Mouse (Mus musculus): ENCODE data around the gene Ank. TPM values are rescaled to one million over a fixed set of nuclear protein-coding genes. Genes with fewer than 3 reads are reported as not detected.

The Ank gene
- polyA plus RNA-seq, 1 experiment = 21.5 TPM

- H3K4me1 ChIP-seq (replicated peaks; ENCODE audit: control insufficient read depth, insufficient read depth, low read length) = 0 out of 2 replicates have a peak, but pooled peaks cover 2% of the 10 kb centered on the region
- H3K27me3 ChIP-seq (ENCODE audit: control insufficient read depth, insufficient read depth, low read length) = no peaks in the 10 kb centered on the region
- TF ChIP-seq POLR2A (IDR thresholded peaks at IDR 0.05; ENCODE audit: control insufficient read depth, extremely low read depth, insufficient read depth, low read length, poor library complexity) (no peak), CTCF (IDR thresholded peaks at IDR 0.05; ENCODE audit: borderline replicate concordance, control insufficient read depth, extremely low read depth, insufficient read depth, low read length, poor library complexity) (no peak)
- H3K27ac ChIP-seq (ENCODE audit: control insufficient read depth, insufficient read depth, low read length) = no peak overlapping the region
- no peak for DNase-seq
- WGBS = 94% methylated on average over 4 of the region's 4 CpGs
- H3K4me3 ChIP-seq (ENCODE audit: control insufficient read depth, insufficient read depth, low read length) = no peak overlapping the region
- no peaks in the 10 kb centered on the region for H3K36me3 ChIP-seq (ENCODE audit: control insufficient read depth, insufficient read depth, low read length)
Measured at GRCm38 (mm10) chr15:27570385-27570784, 103.9 kb downstream of the Ank start.

GRCm38 (mm10) chr15:27571179-27571578 is 104.7 kb downstream of the Ank start:
- Histone ChIP-seq H3K27me3 (ENCODE audit: control insufficient read depth, insufficient read depth, low read length) (no peaks in the 10 kb centered on the region), H3K36me3 (ENCODE audit: control insufficient read depth, insufficient read depth, low read length) (no peaks in the 10 kb centered on the region), H3K4me3 (ENCODE audit: control insufficient read depth, insufficient read depth, low read length) (no peak overlapping the region), H3K27ac (ENCODE audit: control insufficient read depth, insufficient read depth, low read length) (no peak overlapping the region), H3K4me1 (replicated peaks; ENCODE audit: control insufficient read depth, insufficient read depth, low read length) (0 out of 2 replicates have a peak, but pooled peaks cover 2% of the 10 kb centered on the region)
- WGBS = 95% methylated on average over 8 of the region's 8 CpGs
- DNase-seq = no peak
- TF ChIP-seq CTCF (IDR thresholded peaks at IDR 0.05; ENCODE audit: borderline replicate concordance, control insufficient read depth, extremely low read depth, insufficient read depth, low read length, poor library complexity) = no peak
- TF ChIP-seq POLR2A (IDR thresholded peaks at IDR 0.05; ENCODE audit: control insufficient read depth, extremely low read depth, insufficient read depth, low read length, poor library complexity) = no peak

GRCm38 (mm10) chr15:27574992-27575781 is 108.7 kb downstream of the Ank start:
- no peak for DNase-seq

GRCm38 (mm10) chr15:27575932-27576331 is 109.5 kb downstream of the Ank start:
- H3K4me3 ChIP-seq (ENCODE audit: control insufficient read depth, insufficient read depth, low read length) = no peak overlapping the region
- H3K27ac ChIP-seq (ENCODE audit: control insufficient read depth, insufficient read depth, low read length) = no peak overlapping the region
- H3K36me3 ChIP-seq (ENCODE audit: control insufficient read depth, insufficient read depth, low read length) = no peaks in the 10 kb centered on the region
- no peaks in the 10 kb centered on the region for H3K27me3 ChIP-seq (ENCODE audit: control insufficient read depth, insufficient read depth, low read length)
- no peak for TF ChIP-seq POLR2A (IDR thresholded peaks at IDR 0.05; ENCODE audit: control insufficient read depth, extremely low read depth, insufficient read depth, low read length, poor library complexity)
- DNase-seq = no peak
- peaks cover 14% of the 10 kb centered on the region; the same call in 1 of the 2 replicates for H3K4me1 ChIP-seq (replicated peaks; ENCODE audit: control insufficient read depth, insufficient read depth, low read length)
- 86% methylated on average over 3 of the region's 3 CpGs for WGBS

More at GRCm38 (mm10) chr15:27574992-27575781, 108.7 kb downstream of the Ank start:
- no peak overlapping the region for H3K4me3 ChIP-seq (ENCODE audit: control insufficient read depth, insufficient read depth, low read length)
- no peak for TF ChIP-seq CTCF (IDR thresholded peaks at IDR 0.05; ENCODE audit: borderline replicate concordance, control insufficient read depth, extremely low read depth, insufficient read depth, low read length, poor library complexity)
- TF ChIP-seq POLR2A (IDR thresholded peaks at IDR 0.05; ENCODE audit: control insufficient read depth, extremely low read depth, insufficient read depth, low read length, poor library complexity) = no peak
- 47% methylated on average over 8 of the region's 8 CpGs for WGBS
- H3K27ac ChIP-seq (ENCODE audit: control insufficient read depth, insufficient read depth, low read length) = no peak overlapping the region
- H3K36me3 ChIP-seq (ENCODE audit: control insufficient read depth, insufficient read depth, low read length) = no peaks in the 10 kb centered on the region
- no peaks in the 10 kb centered on the region for H3K27me3 ChIP-seq (ENCODE audit: control insufficient read depth, insufficient read depth, low read length)
- peaks cover 14% of the 10 kb centered on the region; the same call in 1 of the 2 replicates for H3K4me1 ChIP-seq (replicated peaks; ENCODE audit: control insufficient read depth, insufficient read depth, low read length)

- Histone ChIP-seq H3K36me3 (ENCODE audit: control insufficient read depth, insufficient read depth, low read length) (no peaks in the 10 kb centered on the region), H3K4me3 (ENCODE audit: control insufficient read depth, insufficient read depth, low read length) (no peak overlapping the region), H3K4me1 (replicated peaks; ENCODE audit: control insufficient read depth, insufficient read depth, low read length) (peaks cover 14% of the 10 kb centered on the region; the same call in 1 of the 2 replicates), H3K27ac (ENCODE audit: control insufficient read depth, insufficient read depth, low read length) (no peak overlapping the region), H3K27me3 (ENCODE audit: control insufficient read depth, insufficient read depth, low read length) (no peaks in the 10 kb centered on the region)
- no peak for TF ChIP-seq CTCF (IDR thresholded peaks at IDR 0.05; ENCODE audit: borderline replicate concordance, control insufficient read depth, extremely low read depth, insufficient read depth, low read length, poor library complexity)
- TF ChIP-seq POLR2A (IDR thresholded peaks at IDR 0.05; ENCODE audit: control insufficient read depth, extremely low read depth, insufficient read depth, low read length, poor library complexity) = no peak
- no peak for DNase-seq
- WGBS = 97% methylated on average over 1 of the region's 1 CpGs
Measured at GRCm38 (mm10) chr15:27576886-27577285, 110.4 kb downstream of the Ank start.

- no peak for TF ChIP-seq POLR2A (IDR thresholded peaks at IDR 0.05; ENCODE audit: control insufficient read depth, extremely low read depth, insufficient read depth, low read length, poor library complexity)
- TF ChIP-seq CTCF (IDR thresholded peaks at IDR 0.05; ENCODE audit: borderline replicate concordance, control insufficient read depth, extremely low read depth, insufficient read depth, low read length, poor library complexity) = no peak
- 62% methylated on average over 16 of the region's 16 CpGs for WGBS
- Histone ChIP-seq H3K27me3 (ENCODE audit: control insufficient read depth, insufficient read depth, low read length) (no peaks in the 10 kb centered on the region), H3K36me3 (ENCODE audit: control insufficient read depth, insufficient read depth, low read length) (no peaks in the 10 kb centered on the region), H3K4me1 (replicated peaks; ENCODE audit: control insufficient read depth, insufficient read depth, low read length) (peaks cover 14% of the 10 kb centered on the region; the same call in 1 of the 2 replicates), H3K4me3 (ENCODE audit: control insufficient read depth, insufficient read depth, low read length) (no peak overlapping the region), H3K27ac (ENCODE audit: control insufficient read depth, insufficient read depth, low read length) (no peak overlapping the region)
- no peak for DNase-seq
Measured at GRCm38 (mm10) chr15:27577915-27578780, 111.7 kb downstream of the Ank start.
